Mouse (Mus musculus) midbrain, embryonic 10.5 days (tissue): Measurements from ENCODE around the gene Igf2bp2. TPM values are rescaled to one million over a fixed set of nuclear protein-coding genes. Genes with fewer than 3 reads are reported as not detected.

Experiments
- polyA plus RNA-seq: library from polyadenylated mRNA; unstranded; fragments of >200 nt; fragmentation: Nextera tagmentation; extraction: Ambion mirVana; gene quantifications from 2 replicates; pipeline ENCODE4 v1.2.1, GENCODE M21; 2016

Igf2bp2 gene
- polyA plus RNA-seq, 1 experiment from 2014 or later = 148 TPM

Other genes with a start within 250 kb of the Igf2bp2 start
- gene Tmem41a, start 215.7 kb downstream of the Igf2bp2 start, polyA plus RNA-seq = 30.4 and 34.3 TPM in 2 replicates
- gene Liph, start 167.6 kb downstream of the Igf2bp2 start, polyA plus RNA-seq = 0.15 and 0.50 TPM in 2 replicates
- gene Senp2, start 153.8 kb downstream of the Igf2bp2 start, polyA plus RNA-seq = 64.2 and 65.4 TPM in 2 replicates
- gene Tra2b, start 102.7 kb upstream of the Igf2bp2 start, polyA plus RNA-seq = 480 and 495 TPM in 2 replicates